Mouse (Mus musculus) heart, postnatal 14 days (tissue): Measurements from ENCODE around the gene Pdzrn3. TPM values are rescaled to one million over a fixed set of nuclear protein-coding genes. Genes with fewer than 3 reads are reported as not detected.
A peak's percentile ranks its signal among the peaks of the same experiment; 100 is the strongest.

Experiments
- DNase-seq, 2 experiments: peaks; one replicate each; pipeline ENCODE4 v3.0.0; 2021 to 2022
- intact Hi-C: fragments of 180-260 bp; cut with DNase I; formaldehyde crosslinking; loops from one replicate; pipeline ENCODE4 v1.15.1; 2025
- total RNA-seq, 2 experiments: library from RNA; stranded (reverse); gene quantifications; 2 replicates each; pipeline ENCODE4 v1.2.3; 2021

The Pdzrn3 gene
- total RNA-seq, 2 experiments from 2014 or later, result 33.4 to 35.0 TPM

GRCm38 (mm10) chr6:101299434-101299833 lies 78.3 kb downstream of the Pdzrn3 start:
- intact Hi-C loops, result no loop called here

GRCm38 (mm10) chr6:101297563-101298520 lies 79.9 kb downstream of the Pdzrn3 start:
- intact Hi-C loops, result no loop called here

More at GRCm38 (mm10) chr6:101299434-101299833, 78.3 kb downstream of the Pdzrn3 start:
- no peak for DNase-seq

DNA sequence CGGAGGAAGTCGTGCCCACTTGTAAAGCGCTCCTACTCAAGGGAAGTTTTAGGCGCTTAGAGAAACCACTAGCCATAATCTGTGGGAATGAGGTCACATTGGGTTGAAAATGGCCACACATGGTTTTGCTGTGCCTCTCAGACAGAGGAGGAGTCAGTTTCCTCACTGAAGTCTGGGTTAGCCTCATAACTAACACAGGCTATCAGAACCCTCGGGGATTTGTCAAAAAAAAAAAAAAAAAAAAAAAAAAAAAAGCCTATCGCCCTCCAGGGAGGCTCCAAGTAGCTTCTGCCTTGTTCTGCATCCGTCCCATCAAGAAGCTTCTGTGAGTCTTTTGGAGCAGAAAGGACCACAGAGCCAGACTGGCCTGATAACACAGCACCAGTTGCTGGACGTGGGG lies 80.7 kb downstream of the Pdzrn3 start:
- intact Hi-C loops, result no loop called here
- no peak for DNase-seq

More at GRCm38 (mm10) chr6:101297563-101298520, 79.9 kb downstream of the Pdzrn3 start:
- no peak for DNase-seq

GRCm38 (mm10) chr6:101296280-101296679 lies 81.4 kb downstream of the Pdzrn3 start:
- intact Hi-C loops, result no loop called here
- DNase-seq, result no peak

GRCm38 (mm10) chr6:101293036-101293572 lies 84.6 kb downstream of the Pdzrn3 start:
- DNase-seq, result no peak
- intact Hi-C loops, result no loop called here

GRCm38 (mm10) chr6:101291944-101292343 lies 85.8 kb downstream of the Pdzrn3 start:
- no peak for DNase-seq
- intact Hi-C loops, result no loop called here

DNA sequence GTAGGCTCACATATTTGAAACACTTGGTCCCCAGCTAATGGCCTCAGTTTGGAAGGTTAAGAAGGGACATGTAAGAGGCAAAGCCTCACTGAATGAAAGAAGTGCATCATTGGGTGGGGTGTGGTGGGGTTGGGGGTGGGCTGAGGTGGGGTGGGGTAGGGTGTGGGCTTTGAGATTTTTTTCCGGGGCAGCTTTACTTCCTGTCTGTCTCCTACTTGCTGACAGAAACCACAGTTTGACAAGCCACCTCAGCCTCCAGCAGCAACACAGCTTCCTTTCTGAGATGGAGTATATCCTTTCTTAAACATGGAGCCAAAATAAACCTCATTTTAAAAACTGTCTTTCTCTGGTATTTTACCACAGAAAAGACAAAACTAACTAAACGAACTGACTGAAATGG lies 87.5 kb downstream of the Pdzrn3 start:
- intact Hi-C loops, result no loop called here
- no peak for DNase-seq

- DNase-seq, result no peak
- intact Hi-C loops, result no loop called here
These were observed 88.3 kb downstream of the Pdzrn3 start for GRCm38 (mm10) chr6:101289428-101289827.

- DNase-seq, result no peak
- intact Hi-C loops, result no loop called here
These were observed 90.0 kb downstream of the Pdzrn3 start for GRCm38 (mm10) chr6:101287566-101288173.

GRCm38 (mm10) chr6:101287077-101287476 lies 90.6 kb downstream of the Pdzrn3 start:
- intact Hi-C loops, result no loop called here
- no peak for DNase-seq

GRCm38 (mm10) chr6:101284368-101284955 lies 93.2 kb downstream of the Pdzrn3 start:
- no peak for DNase-seq
- intact Hi-C loops, result no loop called here

GRCm38 (mm10) chr6:101283891-101284290 lies 93.8 kb downstream of the Pdzrn3 start:
- no peak for DNase-seq
- intact Hi-C loops, result no loop called here

- DNase-seq, result no peak
- intact Hi-C loops, result no loop called here
These were observed 96.1 kb downstream of the Pdzrn3 start for GRCm38 (mm10) chr6:101281644-101282043.

DNA sequence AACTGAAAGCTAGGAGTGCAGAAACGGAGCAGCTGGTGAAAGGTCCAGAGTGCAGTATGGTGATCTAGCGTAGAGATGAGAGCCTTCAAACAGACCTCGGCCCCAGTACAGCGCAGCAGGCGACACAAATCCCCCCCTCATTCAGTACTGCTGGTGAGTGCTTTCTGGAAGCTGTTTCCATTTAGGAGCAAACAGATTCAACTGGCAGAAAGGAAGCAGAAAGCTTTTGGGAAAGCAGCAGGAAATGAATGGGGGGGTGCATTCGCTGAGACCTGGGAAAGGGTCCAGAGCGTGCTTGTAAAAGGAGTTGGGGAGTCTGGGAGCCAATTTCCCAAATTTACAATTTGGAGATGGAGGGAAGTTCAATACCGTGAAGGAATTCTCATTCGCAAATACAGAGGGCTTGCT lies 96.9 kb downstream of the Pdzrn3 start:
- DNase-seq, result peak in 1 of 2 experiments; percentile 38
- intact Hi-C loops, result no loop called here

DNA sequence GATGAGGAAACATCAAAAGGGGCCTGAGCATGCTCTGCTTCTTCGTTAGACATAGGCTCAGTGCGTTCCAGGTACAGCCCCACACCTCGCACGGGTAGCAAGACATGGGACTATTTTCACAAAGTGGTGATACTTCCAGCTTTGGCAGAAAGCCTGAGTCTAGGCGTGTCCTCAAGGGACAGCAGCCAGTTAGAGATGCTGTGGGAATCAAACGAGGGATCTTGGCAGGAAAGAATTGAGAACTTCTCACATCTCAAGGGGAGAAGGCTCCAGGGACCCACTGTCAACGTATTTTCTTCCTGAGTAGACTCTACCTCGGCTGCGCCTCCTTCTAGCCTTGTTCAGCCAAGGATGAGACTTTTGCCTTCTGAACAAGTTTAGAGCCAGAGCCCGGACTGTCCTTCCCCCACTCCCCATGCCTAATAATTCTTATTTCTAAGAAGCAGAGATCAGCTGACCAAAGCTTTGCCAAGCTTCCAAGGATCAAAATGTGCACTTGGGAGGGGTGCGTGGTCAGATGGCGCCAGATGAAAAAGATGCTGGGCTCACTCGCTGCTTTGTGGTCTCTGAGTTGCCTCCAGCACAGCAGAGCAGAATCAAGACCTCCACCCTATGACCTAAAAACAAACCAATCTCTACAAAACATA lies 99.3 kb downstream of the Pdzrn3 start:
- intact Hi-C loops, result loop anchor here (10.0 kb wide), 1 partner anchor 56 kb away; no protein-coding TSS in a partner anchor
- DNase-seq, result peak in 1 of 2 experiments; percentile 26

- intact Hi-C loops, result loop anchor here (10.0 kb wide), 1 partner anchor 59 kb away; no protein-coding TSS in a partner anchor
- no peak for DNase-seq
These were observed 101.4 kb downstream of the Pdzrn3 start for GRCm38 (mm10) chr6:101276261-101276660.

- DNase-seq, result no peak
- intact Hi-C loops, result loop anchor here (10.0 kb wide), 1 partner anchor 59 kb away; no protein-coding TSS in a partner anchor
These were observed 101.9 kb downstream of the Pdzrn3 start for GRCm38 (mm10) chr6:101275806-101276205.

- intact Hi-C loops, result loop anchor here (10.0 kb wide), 1 partner anchor 60 kb away; no protein-coding TSS in a partner anchor
- DNase-seq, result peak; percentile 36 to 62
These were observed 102.9 kb downstream of the Pdzrn3 start for GRCm38 (mm10) chr6:101274846-101275245.

- no peak for DNase-seq
- intact Hi-C loops, result loop anchor here (10.0 kb wide), 1 partner anchor 63 kb away; no protein-coding TSS in a partner anchor
These were observed 105.4 kb downstream of the Pdzrn3 start for GRCm38 (mm10) chr6:101272256-101272655.
